8 mouse cellular contexts compared by ENCODE assay signal in genomic region chr3:96707903-96708683, GRCm38 (mm10). TPM values are rescaled to one million over a fixed set of nuclear protein-coding genes. Genes with fewer than 3 reads are reported as not detected.
A peak's percentile ranks its signal among the peaks of the same experiment; 100 is the strongest.
DNase-seq lines count a peak whose midpoint lies in the region; ATAC-seq lines count a peak whose summit lies in the region.

Gene Nudt17 (minus strand): TSS chr3:96708562.

- H3K4me2 ChIP-seq in hindbrain, embryonic 15.5 days: peak within 1 kb of the TSS; percentile 96

- WGBS in hindbrain, embryonic 15.5 days: 7% methylated on average over 42 of the region's 42 CpGs

- peak; percentile 56 for DNase-seq in T-cell, adult 2 months (ENCODE audit: low spot score)
- DNase-seq in cerebellum, postnatal 36 days: peak; percentile 87 to 89
- peak; percentile 71 for DNase-seq in gastrocnemius, adult 18-20 months (ENCODE audit: low spot score)
- DNase-seq in left cerebral cortex, adult 11 months (ENCODE audit: low spot score): peak; percentile 68
- peak; percentile 88 to 89 for DNase-seq in lung, postnatal 4 days
- DNase-seq in retina, postnatal 1 day: peak; percentile 86
- DNase-seq in urinary bladder, adult 2 months (ENCODE audit: low spot score): peak; percentile 76

- H3K36me3 ChIP-seq in hindbrain, embryonic 15.5 days: peaks cover 39% of the 10 kb centered on the region

- ATAC-seq in hindbrain, embryonic 15.5 days (ENCODE audit: low FRiP score, low read depth): peak; percentile 91

- H3K27me3 ChIP-seq in hindbrain, embryonic 15.5 days: no peaks in the 10 kb centered on the region

- no peak within 1 kb of the TSS for H3K27ac ChIP-seq in hindbrain, embryonic 15.5 days (replicated peaks)

- peak within 1 kb of the TSS; percentile 53 for H3K4me3 ChIP-seq in hindbrain, embryonic 15.5 days

- H3K4me1 ChIP-seq in hindbrain, embryonic 15.5 days (replicated peaks): peaks cover 6% of the 10 kb centered on the region

- H3K9ac ChIP-seq in hindbrain, embryonic 15.5 days: peak within 1 kb of the TSS; percentile 71

- no peaks in the 10 kb centered on the region for H3K9me3 ChIP-seq in hindbrain, embryonic 15.5 days

RNA-seq across cellular contexts. Expression of gene Nudt17, which starts in this region (rescaled TPM):
- under 1 TPM; 0.50 to 0.76 TPM for total RNA-seq in gastrocnemius, adult 18-20 months (2021)
- polyA plus RNA-seq in hindbrain, embryonic 15.5 days (2015; fragmentation: Nextera tagmentation; extraction: Ambion mirVana): 19.0 and 19.4 TPM in 2 replicates
- polyA plus RNA-seq in urinary bladder, adult 2 months (2012; rRNA removed): 2.5 and 2.9 TPM in 2 replicates

Comparison
In these comparisons a context has a peak if more than half of its experiments do, and no peak if none do; other contexts are left out.
1. Peak in DNase-seq in gastrocnemius, adult 18-20 months; RNA of the gene not detected or under 1 TPM.